Mouse (Mus musculus) kidney, adult 11 months (tissue): ENCODE results near the gene Helb.
"Not testable (repeated sequence)": the region's sequence is repeated elsewhere in the genome, so short reads cannot be mapped to it uniquely, and the experiment has no call there.

ENCODE experiments used
- DNase-seq: peaks from one replicate; pipeline ENCODE4 v3.0.0; 2022

The Helb gene

GRCm38 (mm10) chr10:120112507-120113396 lies at the start of gene Helb:
Helb (minus strand) TSS chr10:120112987.
- DNase-seq: peak; percentile 98

DNA sequence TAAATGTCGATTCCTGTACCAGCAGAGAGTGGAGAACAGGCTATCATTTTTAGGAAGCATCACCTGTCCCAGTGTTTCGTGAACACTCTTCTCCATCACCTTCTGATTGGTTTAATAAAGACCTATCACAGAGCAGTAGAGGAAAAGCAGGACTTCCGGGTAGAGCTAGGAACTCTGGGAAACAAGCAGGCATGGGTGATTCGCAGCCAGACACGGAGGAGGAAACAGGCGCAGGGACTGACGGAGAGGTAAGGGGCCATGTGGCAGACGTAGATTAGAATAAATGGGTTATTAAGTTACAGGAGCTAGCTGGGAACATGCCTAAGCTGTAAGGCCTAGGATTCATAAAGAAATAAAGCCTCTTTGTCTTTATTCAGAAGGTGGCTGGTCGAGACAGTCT lies 47.7 kb upstream of the Helb start:
- DNase-seq: no peak

GRCm38 (mm10) chr10:120153911-120154310 lies 41.1 kb upstream of the Helb start:
- no peak for DNase-seq

DNA sequence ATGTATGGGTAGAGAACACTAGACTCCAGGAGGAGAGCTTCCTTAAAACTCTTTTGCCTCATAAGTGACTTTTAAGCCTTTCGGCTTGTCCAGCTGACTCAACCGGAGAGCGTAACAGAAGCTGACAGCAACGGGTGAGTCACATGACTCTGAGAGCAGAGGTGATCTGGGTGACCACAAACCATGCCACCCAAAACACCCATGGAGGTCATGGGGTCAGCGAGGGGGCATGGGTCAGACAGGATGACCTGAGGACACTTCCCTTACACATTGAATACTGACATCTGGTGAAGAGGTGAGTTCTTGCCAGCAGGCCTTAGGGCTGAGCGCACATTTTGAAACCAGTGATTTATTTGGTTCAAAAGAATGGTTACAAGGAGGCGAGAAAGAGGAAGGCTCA lies 38.9 kb upstream of the Helb start:
- no peak for DNase-seq

GRCm38 (mm10) chr10:120140916-120141516 lies 28.2 kb upstream of the Helb start:
- DNase-seq: no peak

DNA sequence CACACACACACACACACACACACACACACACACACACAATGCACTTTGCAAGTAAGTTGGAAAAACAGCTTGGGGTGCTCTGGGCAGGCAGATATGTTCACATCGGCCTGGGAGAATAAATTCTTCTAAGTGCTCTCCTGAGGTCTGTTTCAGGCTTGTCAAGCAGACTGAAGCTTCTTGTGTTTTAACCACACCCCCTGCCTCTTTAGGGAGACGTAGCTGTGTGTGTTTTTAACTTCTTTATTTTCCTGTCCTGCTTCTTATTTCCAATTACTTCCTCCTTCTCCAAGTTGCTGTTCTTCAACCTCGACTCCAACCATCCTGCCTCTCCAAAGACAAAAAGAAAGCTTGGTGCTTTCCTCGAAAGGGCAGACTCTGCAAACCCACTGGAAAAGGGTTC lies 27.4 kb upstream of the Helb start:
- no peak for DNase-seq

GRCm38 (mm10) chr10:120136020-120136562 lies 23.3 kb upstream of the Helb start:
- no peak for DNase-seq

GRCm38 (mm10) chr10:120133697-120134096 lies 20.9 kb upstream of the Helb start:
- DNase-seq: no peak

DNA sequence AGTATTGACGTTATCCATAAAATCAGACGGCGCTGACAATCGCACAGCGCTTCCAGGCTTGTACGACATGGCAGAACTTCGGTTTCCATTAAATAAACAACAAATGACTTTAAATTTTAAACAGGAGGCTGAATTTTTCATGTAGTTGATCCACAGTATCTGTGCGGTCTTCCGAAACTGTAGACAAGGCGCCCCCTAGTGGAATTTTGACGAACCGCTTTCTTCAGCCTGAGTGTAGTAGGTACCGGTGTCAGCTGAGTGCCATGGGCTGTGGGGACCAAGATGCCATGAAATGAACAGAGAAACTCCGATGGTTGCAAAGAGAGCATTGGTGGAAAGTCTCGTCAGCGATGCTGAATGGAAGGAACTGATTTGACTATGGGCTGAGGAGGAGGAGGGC lies 17.8 kb upstream of the Helb start:
- DNase-seq: peak; percentile 33

GRCm38 (mm10) chr10:120128601-120129277 lies 16.0 kb upstream of the Helb start:
- peak; percentile 46 for DNase-seq

- no peak for DNase-seq
These were observed 12.7 kb upstream of the Helb start for GRCm38 (mm10) chr10:120125465-120125857.

DNA sequence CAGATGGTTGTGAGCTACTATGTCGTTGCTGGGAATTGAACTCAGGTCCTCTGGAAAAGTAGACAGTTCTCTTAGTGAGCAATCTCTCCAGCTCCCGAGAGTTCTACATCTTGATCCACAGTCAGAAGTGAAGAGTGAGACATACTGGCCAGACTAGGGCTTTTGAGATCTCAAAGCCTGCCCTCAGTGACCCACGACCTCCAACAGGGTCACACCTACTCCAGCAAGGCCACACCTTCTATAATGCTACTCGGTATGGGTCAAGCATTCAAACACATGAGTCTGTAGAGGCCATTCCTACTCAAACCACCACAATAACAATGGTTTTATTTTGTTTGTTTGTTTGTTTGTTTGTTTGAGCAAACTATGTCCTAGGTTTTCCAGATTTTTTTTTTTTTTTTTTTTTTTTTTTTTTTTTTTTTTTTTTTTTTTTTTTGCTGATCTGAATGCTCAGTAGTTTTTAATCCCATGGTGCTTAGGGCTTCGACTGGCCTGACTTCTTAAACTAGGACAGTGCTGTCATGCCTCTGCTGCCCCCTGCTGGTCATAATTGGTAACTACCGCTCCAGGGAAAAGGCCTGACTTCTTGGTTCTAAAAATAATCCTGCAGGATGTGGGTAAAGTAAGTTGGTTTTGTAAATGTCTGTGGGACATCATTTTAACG lies 12.1 kb upstream of the Helb start:
- peak; percentile 73 for DNase-seq

DNA sequence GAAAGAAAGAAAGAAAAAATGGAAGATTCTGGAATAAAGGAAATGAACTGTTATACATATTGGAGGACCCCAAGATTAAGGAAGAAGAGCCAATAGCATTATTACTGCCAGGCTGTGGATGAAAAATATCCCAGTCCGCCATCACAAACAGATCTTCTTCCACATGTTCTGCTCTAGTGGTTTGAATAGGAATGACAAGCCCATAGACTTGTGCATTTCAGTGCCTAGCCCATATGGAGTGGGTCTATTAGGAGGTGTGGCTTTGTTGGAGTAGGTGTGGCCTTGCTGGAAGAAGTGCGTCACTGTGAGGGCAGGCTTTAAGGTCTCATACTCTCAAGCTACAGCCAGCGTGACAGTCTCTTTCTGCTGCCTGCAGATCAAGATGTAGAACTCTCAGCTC lies 10.9 kb upstream of the Helb start:
- no peak for DNase-seq

DNA sequence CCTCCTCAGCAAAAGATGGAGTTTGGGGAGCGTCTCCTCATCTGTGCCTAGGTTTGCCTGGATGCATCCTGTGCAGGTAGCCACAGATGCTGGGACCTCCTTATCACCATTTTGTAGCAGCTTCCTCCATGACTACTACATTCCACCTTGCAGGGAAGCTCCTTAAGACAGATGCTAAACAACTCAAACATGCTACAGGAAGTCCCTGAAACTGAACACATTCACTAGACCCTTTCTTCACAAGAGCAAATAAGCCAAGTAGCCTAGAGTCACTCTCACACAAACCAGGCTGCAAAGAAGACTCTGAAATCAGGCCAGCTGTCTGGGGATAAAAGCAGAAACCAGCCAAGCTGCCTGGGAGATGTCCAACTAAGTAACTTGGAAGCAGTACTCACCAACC lies 2.5 kb upstream of the Helb start:
- DNase-seq: no peak

GRCm38 (mm10) chr10:120114493-120114892 lies 1.7 kb upstream of the Helb start:
- DNase-seq: no peak

GRCm38 (mm10) chr10:120113980-120114379 lies 1.2 kb upstream of the Helb start:
- no peak for DNase-seq

GRCm38 (mm10) chr10:120113482-120113881 lies 695 bp upstream of the Helb start:
- DNase-seq: not testable (repeated sequence)

- DNase-seq: no peak
These were observed 982 bp downstream of the Helb start for GRCm38 (mm10) chr10:120111691-120112319.

- no peak for DNase-seq
These were observed 12.0 kb downstream of the Helb start for GRCm38 (mm10) chr10:120100806-120101205.

DNA sequence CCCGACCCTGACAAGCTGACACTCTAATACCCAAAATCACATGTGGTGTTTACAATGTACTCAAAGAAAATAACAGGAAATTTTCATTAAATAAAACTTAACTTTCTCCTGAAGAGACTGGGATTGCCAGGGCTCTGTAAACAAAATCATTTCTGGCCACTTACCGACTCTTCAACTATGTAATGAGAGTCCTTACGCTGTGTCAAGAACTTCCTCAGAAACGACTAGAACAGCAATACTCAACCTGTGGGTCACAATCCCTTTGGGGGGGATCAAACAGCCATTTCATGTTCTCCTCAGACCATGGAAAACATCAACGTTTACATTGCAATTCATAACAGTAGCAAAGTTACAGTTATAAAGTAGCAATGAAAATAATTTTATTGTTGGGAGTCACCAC lies 15.2 kb downstream of the Helb start:
- no peak for DNase-seq

- peak; percentile 19 for DNase-seq
These were observed 17.1 kb downstream of the Helb start for GRCm38 (mm10) chr10:120095716-120096115.

GRCm38 (mm10) chr10:120095136-120095535 lies 17.7 kb downstream of the Helb start:
- DNase-seq: no peak

- DNase-seq: no peak
These were observed 20.2 kb downstream of the Helb start for GRCm38 (mm10) chr10:120092548-120092947.
